Mouse (Mus musculus) lung, postnatal 10 days (tissue): ENCODE measurements around the gene Hbb-bh1.
"Not testable (repeated sequence)": the region's sequence is repeated elsewhere in the genome, so short reads cannot be mapped to it uniquely, and the experiment has no call there.

Experiments used
- DNase-seq: peaks from one replicate; pipeline ENCODE4 v3.0.0; 2021

Hbb-bh1 gene

DNA sequence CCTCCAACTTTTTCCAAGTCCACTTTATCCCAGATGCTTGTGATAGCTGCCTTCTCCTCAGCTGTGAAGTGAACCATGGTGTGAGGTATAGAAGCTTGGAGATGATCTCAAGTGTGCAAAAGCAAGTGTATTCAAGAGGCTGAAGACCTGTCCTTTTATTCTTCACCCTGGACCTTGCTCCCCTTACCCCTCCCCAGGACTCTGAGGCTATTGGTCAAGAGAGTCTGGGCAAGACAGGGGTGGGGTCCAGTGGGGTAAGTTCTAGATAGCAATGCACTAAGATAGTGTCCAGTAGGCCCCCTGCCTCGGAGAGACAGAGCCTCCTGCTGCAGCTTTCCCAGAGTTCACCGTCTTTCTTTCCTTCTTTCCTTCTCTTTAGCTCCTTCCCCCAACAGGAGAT, at the start of gene Hbb-bh1:
Hbb-bh1 (minus strand) TSS at position 131 of the 400 bp plus-strand sequence.
- no peak for DNase-seq

DNA sequence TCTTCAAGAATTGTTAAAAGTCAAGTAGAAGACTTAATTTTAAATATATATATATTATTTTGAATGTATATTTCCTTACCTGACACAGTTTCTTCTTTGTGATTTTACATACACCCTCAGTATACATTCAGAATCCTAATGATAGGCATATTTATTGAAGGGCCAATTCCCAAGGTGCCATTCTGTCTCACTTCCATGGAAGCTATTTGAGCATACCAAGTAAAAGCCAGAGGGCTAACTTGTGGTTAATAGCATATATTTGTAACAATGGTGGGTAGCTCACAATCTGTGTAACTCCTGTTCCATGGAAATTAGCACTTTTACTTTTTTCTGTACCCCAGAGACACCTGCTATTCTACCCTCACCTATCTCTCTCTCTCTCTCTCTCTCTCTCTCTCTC, 43.2 kb upstream of the Hbb-bh1 start, which contains the start of gene Olfr66:
Olfr66 (minus strand) TSS at position 101 of the 400 bp plus-strand sequence.
- DNase-seq = no peak

DNA sequence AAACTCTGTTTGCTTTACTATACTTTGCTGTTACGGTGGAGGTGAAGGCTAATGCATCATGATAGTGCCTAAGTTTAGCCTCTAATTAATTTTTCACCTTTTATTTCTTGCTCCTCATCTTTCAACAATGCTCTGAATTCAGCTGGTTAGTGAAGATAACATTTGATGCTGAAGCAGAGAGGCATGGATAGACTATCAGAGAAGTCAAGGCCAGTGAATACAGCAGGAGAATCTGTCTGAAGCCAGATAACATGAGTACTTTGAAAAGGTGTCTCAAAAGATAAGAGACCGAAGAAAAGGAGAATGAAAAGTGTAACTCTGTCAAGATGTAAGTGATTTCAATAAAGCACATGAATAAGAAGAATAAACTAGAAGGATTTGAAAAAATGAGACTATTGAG, 34.1 kb upstream of the Hbb-bh1 start:
- no peak for DNase-seq

DNA sequence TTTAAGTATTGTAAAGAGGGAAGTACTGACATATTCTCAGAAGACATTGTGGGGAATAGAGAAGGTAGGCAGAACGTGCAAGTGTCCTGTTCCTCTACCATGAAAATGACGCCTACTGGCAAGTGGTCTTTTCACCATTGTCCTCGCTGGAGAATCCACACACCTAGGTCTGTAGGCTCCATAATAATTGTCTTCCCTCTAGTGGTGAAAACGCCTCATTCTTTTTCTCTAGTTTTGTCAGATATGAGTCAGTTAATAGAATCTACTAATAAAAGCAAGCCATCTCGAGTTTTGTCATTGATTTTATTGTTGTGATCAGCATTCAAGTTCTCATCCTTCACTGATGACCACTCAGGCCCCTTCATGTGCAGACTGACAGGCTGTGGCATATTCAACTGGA, 31.5 kb upstream of the Hbb-bh1 start:
- DNase-seq = no peak

DNA sequence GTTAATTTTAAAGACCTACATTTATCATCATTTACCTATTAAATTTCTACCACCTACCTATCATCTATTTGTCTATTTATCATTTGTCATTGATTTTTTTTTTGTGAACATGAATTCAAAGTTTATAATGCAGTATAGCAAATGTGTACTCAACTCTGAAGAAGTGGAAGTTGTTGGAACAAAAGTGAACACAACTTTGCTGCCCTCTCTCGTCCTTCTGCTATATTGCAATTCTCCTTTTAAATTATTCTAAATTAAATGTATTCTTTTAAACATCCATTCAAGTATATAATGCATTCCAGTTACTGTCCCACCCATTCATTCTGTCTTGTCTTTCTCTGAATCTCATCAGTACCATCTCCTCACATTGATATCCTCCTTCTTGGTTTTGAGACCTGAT, 30.1 kb upstream of the Hbb-bh1 start:
- DNase-seq = no peak

DNA sequence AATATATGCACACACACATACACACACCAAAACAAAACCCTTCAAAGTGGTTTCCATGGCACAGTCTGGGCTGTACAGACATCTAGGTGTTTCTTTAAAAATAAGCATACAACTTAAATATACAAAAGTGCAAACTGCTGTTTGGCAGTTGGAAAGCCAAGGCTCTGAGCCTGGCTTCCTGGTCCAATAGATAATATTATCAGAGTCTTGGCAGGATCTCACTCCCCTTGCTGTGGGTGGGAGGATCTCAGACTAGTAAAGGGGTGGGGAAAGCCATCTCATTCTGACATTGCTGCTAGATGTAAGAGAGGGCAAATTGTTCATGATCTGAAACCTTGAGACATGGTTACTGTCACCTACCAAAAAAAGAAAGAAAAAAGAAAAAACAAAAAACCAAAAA, 27.7 kb upstream of the Hbb-bh1 start:
- no peak for DNase-seq

DNA sequence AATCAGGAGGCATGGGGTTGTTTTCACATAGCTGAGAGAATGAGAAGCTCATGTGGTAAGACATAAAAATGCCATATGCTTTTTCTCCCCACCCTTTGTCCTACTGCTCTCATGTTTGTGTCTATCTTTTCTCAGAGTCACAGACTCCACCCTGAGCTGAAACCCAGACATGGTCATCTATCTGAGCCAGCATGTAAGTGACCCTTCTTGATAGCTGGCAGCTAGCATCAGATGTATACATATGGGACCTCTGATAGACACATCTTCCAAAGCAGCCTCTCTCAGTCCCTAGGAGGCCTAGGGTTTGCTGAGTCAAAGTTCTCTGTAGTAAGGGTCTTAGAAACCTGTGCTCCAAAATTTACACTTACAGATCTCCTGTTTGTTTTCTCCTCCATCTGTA, 22.8 kb upstream of the Hbb-bh1 start:
- DNase-seq = no peak

DNA sequence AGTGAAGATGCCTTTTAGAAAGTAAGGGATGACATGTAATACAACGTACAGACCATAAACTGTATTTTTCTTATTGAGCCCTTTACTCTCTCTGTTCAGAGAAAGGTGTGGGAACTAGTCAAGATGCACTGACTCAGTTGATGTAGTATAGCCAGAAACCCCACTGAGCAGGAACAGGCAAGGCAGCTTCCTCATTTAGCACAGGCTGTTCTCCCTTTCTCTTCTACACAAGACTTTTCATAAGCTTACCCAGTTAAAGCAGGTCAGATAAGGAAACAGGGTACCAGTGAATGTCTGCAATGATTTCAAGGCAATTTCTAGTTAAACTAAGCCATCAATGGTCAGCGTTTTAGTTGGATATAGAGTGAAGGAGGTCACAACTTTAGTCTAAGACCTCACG, 18.6 kb upstream of the Hbb-bh1 start:
- no peak for DNase-seq

DNA sequence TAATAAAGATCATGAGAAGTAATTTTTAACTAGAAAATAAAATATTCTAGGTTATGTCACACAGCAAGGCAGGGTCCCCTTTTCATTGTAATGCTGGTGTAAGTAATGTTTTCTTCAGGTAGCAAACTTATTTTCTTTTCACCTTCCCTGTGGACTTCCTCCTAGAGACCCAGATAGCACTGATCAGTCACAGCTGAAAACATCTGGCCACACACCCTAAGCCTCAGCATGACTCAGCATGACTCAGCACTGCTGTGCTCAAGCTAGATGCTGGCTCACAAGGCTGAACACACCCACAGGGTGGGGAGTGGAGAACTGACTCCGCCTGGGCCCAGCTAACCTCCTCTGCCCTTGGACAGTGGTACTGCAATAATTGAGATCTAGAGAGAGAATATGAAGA, 17.9 kb upstream of the Hbb-bh1 start:
- peak; percentile 1 for DNase-seq

DNA sequence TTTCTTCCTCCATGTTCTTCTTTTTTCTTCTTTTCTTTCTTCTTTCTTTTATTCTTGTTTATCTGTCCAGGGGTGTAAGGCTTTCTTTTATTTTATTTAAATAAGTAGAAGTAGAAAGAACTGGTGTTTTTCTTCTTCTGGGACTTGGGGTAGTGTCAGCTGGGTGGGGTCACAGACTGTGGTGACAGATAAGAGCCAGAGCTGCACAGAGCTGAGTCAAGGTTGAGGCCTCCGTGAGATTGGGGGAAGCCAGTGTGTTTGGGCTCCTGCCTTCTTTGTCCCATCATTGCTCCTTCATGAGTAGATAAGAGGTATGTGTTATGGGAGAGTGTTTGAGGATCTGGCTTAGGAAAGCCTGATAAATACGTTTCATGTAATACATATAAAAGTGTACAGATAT, 16.1 kb upstream of the Hbb-bh1 start:
- DNase-seq = no peak

DNA sequence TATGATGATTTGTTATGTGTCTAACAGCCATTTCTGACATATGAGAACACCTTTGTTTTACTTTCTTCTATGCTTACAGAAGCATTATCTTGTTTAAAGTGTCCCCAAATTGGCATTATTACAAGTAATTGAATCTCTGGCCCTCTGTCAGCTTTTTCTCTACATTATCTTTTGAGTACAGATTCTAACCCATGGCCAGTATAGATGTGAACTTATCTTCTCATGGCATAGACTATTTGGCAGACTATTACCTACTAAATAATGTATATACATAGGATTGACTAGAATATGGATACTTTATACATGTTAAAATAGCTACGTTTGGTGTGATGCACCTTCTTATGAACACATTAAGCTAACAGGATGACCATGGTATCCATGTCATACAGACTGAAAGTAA, 11.7 kb upstream of the Hbb-bh1 start:
- DNase-seq = no peak

DNA sequence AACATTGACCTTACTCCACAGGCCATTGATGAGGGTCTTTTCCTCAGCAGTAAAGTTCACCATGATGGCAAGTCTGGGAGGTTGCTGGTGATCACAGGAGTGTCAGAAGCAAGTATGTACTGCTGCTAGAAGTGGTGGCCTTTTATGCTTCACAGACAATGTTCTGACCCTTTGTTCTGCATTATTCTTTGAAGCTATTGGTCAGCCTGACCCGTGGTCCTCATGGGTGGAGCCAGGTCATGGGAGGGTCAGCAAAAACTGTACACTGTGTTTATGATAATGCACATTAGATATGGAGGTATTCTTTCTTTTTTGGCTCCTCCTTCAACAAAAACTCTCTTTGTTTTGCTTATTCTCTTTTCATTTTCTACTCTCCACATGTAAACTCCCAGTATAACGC, 10.1 kb upstream of the Hbb-bh1 start, which contains the start of gene Hbb-y:
Hbb-y (minus strand) TSS at position 127 of the 400 bp plus-strand sequence.
- no peak for DNase-seq

DNA sequence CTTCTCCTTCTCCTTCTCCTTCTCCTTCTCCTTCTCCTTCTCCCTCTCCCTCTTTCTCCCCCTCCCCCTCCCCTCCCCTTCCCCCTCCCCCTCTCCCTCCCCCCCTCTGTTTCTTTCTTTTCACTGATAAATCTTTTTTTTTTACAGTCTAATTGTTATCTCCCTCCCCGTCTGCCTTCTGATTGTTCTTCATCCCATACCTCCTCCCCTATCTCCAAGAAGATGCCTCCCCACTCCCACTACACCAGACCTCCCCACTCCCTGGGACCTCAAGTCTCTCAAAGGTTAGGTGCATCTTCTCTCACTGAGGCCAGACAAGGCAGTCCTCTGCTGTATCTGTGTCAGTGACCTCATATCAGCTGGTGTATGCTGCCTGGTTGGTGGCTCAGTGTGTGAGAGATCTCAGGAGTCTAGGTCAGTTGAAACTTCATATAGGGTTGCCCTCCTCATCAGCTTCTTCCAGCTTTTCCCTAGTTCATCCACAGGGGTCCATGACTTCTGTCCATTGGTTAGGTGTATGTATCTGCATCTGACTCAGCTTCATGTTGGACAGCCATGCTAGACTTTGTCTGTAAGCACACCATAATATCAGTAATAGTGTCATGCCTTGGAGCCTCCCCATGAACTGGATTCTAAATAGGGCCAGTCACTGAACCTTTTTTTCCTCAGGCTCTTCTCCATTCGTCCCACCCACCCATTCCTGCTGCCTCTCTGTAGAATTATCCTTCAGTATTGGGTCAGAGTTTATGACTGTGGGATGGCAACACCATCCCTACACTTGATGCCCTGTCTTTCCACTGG, 1.8 kb upstream of the Hbb-bh1 start:
- DNase-seq = no peak

DNA sequence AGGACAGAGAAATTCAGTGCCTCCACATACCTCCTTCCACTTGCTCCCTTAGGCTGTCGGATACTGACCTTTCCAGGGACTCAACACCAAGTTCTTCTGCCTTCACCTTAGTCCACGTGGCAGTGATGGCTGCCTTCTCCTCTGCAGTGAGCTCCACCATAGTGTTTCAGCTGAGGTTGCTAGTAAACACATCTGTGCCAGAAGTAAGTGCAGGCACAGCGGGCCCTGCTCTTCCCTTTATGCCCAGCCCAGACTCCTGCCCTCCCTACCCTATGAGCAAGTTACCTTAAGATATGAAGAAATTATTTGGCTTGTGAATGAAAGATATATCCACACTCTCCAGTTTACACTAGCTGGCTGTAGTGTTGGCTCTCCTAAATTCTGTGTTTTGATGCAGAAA, 2.7 kb downstream of the Hbb-bh1 start, which contains the start of gene Hbb-bh2:
Hbb-bh2 (minus strand) TSS at position 253 of the 400 bp plus-strand sequence.
- DNase-seq = no peak

DNA sequence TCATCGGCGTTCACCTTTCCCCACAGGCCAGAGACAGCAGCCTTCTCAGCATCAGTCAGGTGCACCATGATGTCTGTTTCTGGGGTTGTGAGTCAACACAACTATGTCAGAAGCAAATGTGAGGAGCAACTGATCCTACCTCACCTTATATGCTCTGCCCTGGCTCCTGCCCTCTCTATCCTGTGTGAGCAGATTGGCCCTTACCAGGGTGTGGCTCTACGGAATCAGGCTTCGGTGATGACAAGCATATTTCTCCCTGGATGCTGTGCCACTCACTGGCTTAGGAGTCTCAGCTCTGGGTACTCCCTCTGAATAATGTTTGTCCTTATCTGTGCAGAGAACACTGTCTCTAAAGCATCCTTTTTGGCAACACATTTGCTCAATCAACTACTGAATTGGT, 15.2 kb downstream of the Hbb-bh1 start, which contains the start of gene Hbb-bs:
Hbb-bs (minus strand) TSS at position 289 of the 400 bp plus-strand sequence.
- DNase-seq = no peak

DNA sequence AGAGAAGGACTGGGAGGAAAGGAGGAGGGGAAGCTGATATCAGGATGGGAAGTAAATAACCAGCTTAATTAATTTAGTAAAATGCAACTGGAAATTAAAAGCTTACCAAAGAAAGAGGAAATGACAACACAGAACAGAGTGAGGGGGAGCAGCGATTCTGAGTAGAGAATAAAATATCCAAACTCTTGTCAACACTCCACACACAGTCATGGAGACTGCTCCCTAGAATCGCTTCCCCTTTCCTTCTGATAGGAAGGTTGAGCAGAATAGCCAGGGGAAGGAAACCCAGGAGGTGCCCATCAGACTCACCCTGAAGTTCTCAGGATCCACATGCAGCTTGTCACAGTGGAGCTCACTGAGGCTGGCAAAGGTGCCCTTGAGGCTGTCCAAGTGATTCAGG, 15.8 kb downstream of the Hbb-bh1 start:
- DNase-seq = not testable (repeated sequence)

DNA sequence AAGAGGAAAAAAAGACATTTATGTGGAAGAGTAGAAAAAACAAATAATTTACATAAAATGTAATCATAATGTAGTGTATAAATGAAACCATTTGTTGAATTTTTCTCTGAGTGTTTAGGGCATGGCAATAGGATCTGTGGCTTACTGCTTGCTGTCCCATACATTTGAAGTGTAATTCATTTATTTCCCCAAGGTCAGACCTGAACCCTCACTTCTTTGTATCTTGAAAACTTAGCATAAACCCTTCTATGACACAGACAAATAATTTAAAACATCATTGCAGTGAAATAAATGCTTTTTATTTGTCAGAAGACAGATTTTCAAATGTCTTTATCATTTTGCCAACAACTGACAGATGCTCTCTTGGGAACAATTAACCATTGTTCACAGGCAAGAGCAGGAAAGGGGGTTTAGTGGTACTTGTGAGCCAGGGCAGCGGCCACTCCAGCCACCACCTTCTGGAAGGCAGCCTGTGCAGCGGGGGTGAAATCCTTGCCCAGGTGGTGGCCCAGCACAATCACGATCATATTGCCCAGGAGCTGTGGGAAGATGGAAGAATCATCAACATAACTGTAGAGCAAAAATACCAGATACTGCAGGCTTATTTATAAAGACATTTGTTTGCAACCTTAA, 16.6 kb downstream of the Hbb-bh1 start:
- DNase-seq = no peak

DNA sequence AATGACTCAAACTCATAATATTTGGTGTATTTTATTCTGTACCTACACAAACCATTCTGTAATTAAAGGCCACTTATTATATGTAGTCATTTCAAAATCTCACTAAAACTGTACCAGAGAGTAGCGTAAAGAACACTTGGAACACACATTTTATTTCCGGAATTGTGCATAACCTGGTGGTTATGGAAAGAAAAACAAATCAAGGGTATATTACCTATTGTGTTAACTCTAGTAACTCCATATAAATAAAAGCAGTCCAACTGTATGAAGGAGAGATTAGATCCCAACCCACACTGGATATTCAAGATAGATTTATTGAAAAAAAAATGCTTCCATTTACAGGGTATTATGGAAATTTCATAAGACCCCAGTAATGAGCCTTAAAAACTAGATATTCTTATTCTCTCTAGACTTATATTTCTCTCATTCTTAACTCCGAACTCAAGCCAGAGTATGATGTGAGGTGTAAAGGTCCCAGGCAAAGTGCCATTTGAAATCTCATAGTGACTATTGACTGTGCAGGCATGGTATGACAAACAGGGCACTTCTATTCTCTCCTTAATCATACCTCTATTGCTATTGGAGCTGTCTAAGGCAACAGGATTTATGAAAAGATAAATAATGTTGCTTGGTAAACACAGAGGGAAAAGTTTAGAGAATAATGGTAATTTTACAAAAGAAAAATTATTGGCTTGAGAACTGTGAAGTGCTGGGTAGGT, 17.3 kb downstream of the Hbb-bh1 start:
- no peak for DNase-seq

DNA sequence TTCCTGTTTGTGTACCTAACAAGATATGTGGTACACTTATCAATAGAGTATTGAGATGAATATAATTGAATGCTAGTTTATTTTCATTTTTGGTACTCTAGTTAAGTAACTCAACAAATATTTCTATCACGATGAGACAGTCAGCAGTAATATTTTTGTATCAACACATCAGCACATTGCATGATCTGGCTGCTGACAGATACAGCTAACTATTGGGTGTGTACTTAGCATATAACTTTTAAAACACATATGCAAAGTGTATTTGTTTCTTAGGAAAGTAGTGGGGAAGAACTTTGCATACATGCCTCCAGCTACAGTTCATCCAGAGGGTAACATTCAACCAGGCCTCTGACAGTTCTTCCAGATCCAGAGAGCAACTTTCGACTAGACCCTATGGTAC, 18.4 kb downstream of the Hbb-bh1 start:
- no peak for DNase-seq

DNA sequence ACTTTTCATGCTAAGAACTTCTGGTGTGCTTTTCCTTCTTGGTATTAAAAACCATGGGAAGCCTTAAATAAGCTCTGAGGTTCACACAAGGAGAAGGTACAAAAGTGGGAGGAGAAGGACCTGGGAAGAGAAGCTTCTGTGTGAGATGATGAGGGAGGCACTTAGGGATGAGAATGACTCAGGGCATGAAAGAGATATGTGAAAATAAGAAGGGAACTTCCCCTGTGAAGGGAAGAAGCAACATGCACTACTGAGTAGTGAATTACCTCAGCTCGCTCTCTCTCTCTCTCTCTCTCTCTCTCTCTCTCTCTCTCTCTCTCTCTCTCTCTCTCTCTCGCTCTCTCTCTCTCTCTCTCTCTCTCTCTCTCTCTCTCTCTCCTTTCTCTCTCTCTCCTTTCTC, 27.9 kb downstream of the Hbb-bh1 start:
- DNase-seq = not testable (repeated sequence)

DNA sequence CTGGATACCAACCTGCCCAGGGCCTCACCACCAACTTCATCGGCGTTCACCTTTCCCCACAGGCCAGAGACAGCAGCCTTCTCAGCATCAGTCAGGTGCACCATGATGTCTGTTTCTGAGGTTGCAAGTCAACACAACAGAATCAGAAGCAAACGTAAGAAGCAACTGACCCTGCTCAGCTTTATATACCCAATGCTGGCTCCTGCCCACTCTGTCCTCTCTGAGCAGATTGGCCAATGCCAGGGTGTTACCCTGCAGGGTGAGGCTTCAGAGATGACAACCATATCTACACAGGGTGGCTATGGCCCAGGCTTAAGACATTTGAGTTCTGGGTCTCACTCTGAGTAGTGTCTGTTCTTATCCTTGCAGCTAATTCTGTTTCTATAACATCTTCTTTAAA, 29.2 kb downstream of the Hbb-bh1 start, which contains the start of gene Hbb-bt:
Hbb-bt (minus strand) TSS at position 231 of the 400 bp plus-strand sequence.
- DNase-seq = no peak

DNA sequence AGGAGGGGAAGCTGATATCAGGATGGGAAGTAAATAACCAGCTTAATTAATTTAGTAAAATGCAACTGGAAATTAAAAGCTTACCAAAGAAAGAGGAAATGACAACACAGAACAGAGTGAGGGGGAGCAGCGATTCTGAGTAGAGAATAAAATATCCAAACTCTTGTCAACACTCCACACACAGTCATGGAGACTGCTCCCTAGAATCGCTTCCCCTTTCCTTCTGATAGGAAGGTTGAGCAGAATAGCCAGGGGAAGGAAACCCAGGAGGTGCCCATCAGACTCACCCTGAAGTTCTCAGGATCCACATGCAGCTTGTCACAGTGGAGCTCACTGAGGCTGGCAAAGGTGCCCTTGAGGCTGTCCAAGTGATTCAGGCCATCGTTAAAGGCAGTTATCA, 29.8 kb downstream of the Hbb-bh1 start:
- DNase-seq = not testable (repeated sequence)

DNA sequence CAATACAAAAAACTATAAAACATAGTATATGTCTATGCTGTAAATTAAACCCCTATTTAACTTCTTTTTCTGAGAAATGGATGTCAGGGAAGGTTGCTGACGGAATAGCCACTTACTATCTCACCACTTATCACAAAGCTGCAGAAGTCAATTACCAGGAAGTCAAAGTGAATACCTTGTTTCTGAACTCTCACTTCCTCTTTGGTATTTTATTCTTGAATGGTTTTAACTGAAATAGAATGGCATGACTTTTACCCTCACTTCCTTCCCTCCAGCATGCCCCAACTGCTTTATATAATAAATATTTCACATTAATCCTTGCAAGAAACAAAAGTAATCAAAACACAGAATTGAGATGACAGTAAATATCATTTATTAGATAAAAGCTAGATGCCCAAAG, 30.8 kb downstream of the Hbb-bh1 start:
- DNase-seq = no peak
